Mouse (Mus musculus) spleen, adult 2 months (tissue): Measurements from ENCODE around the gene Klf7.

Experiments
- CTCF ChIP-seq: fragments of 200-500 bp; IDR thresholded peaks from 2 replicates; pipeline ENCODE4 v1.5.1; 2011; ENCODE audit warnings: mild to moderate bottlenecking, inconsistent platforms; ENCODE audit not compliant: insufficient read depth, insufficient read length, insufficient replicate concordance; ENCODE audit errors: extremely low read depth
- POLR2A ChIP-seq: fragments of 200-500 bp; IDR thresholded peaks from 2 replicates; pipeline ENCODE4 v1.6.1; 2011; ENCODE audit warnings: low read depth, low read length, inconsistent platforms

DNA sequence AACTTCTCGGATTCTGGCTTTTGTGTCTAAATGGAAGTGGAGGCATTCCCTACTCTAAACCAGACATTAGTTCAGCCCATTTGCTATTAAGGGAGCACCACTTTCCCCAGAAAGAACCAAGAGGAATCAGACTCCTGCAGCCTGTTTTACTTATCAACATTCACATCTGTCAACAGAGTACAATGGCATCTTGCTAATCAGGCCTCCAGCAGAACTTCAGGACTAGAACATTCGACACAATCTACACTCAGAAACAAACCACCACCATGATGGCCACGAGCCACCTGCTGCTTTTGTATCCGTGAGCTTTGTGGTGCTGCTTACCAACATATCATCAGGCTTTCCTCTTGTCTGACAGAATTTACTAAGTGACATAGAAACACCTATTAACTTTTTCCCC lies 23.3 kb downstream of the Klf7 start:
- no peak for TF ChIP-seq CTCF
- no peak for TF ChIP-seq POLR2A
